Mouse (Mus musculus) midbrain, embryonic 13.5 days (tissue): Measurements from ENCODE around the gene C1d. TPM values are rescaled to one million over a fixed set of nuclear protein-coding genes. Genes with fewer than 3 reads are reported as not detected.
A peak's percentile ranks its signal among the peaks of the same experiment; 100 is the strongest.
"Not testable (repeated sequence)": the region's sequence is repeated elsewhere in the genome, so short reads cannot be mapped to it uniquely, and the experiment has no call there.

Experiments used
- ATAC-seq: fragments of 200-750 bp; cut with Nextera tagmentation; 2 replicates; pipeline ENCODE4 v1.8.0; 2017; ENCODE audit warnings: mild to moderate bottlenecking, moderate TSS enrichment, moderate library complexity
- H3K27ac ChIP-seq: fragments of 300-500 bp; sonication (generic); 2 replicates; pipeline ENCODE4 v1.5.1; 2015; ENCODE audit warnings: inconsistent platforms, mild to moderate bottlenecking, moderate library complexity
- H3K27me3 ChIP-seq: fragments of 300-500 bp; sonication (generic); 2 replicates; pipeline ENCODE4 v1.6.1; 2015; ENCODE audit warnings: mild to moderate bottlenecking, inconsistent platforms
- H3K36me3 ChIP-seq: fragments of 300-500 bp; sonication (generic); 2 replicates; pipeline ENCODE4 v1.6.1; 2015; ENCODE audit warnings: mild to moderate bottlenecking, inconsistent platforms
- H3K4me1 ChIP-seq: fragments of 300-500 bp; sonication (generic); replicated peaks from 2 replicates; pipeline ENCODE4 v1.6.1; 2015; ENCODE audit warnings: inconsistent platforms
- H3K4me2 ChIP-seq: fragments of 300-500 bp; sonication (generic); replicated peaks from 2 replicates; pipeline ENCODE4 v1.6.1; 2015; ENCODE audit warnings: moderate library complexity, mild to moderate bottlenecking, inconsistent platforms
- H3K4me3 ChIP-seq: fragments of 300-500 bp; sonication (generic); replicated peaks from 2 replicates; pipeline ENCODE4 v1.5.1; 2015; ENCODE audit warnings: mild to moderate bottlenecking, inconsistent platforms
- H3K9ac ChIP-seq: fragments of 300-500 bp; sonication (generic); replicated peaks from 2 replicates; pipeline ENCODE4 v1.6.1; 2015; ENCODE audit warnings: mild to moderate bottlenecking, inconsistent platforms
- H3K9me3 ChIP-seq: fragments of 300-500 bp; sonication (generic); 2 replicates; pipeline ENCODE4 v1.6.1; 2016; ENCODE audit warnings: mild to moderate bottlenecking, inconsistent platforms
- WGBS: fragments of 180-500 bp; shearing (Covaris S2); methylation state at CpG from one replicate; pipeline ENCODE4 v1.1.7; 2015; 5-methylcytosine and 5-hydroxymethylcytosine counted together
- polyA plus RNA-seq: library from polyadenylated mRNA; unstranded; fragments of >200 nt; fragmentation: Nextera tagmentation; extraction: Ambion mirVana; gene quantifications from 2 replicates; pipeline ENCODE4 v1.2.1, GENCODE M21; 2015

The C1d gene
- polyA plus RNA-seq, result 135 and 142 TPM in 2 replicates

DNA sequence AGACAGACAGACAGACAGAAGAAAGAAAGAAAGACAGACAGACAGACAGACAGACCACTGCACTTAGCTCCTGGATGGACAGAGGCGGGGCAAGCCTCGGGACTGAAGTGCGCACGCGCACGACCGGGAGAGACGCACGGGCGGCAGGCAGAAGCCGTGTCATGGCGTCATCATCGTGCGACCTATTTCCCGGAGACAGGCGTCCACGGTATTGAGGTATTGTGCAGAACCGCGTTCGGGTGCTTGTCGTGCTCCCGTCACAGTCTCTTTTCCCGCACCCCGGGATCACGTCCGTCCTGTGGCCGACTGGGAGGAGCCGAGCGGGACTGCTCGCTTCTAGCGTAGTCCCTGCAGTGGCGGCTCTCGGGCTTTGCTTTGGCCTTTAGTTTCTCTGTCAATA is at the start of gene C1d:
Gene C1d, plus strand, starts transcription at position 137 of the 400 bp plus-strand sequence.
- peak within 1 kb of the TSS; percentile 78 for H3K4me2 ChIP-seq
- peak; percentile 93 for ATAC-seq

DNA sequence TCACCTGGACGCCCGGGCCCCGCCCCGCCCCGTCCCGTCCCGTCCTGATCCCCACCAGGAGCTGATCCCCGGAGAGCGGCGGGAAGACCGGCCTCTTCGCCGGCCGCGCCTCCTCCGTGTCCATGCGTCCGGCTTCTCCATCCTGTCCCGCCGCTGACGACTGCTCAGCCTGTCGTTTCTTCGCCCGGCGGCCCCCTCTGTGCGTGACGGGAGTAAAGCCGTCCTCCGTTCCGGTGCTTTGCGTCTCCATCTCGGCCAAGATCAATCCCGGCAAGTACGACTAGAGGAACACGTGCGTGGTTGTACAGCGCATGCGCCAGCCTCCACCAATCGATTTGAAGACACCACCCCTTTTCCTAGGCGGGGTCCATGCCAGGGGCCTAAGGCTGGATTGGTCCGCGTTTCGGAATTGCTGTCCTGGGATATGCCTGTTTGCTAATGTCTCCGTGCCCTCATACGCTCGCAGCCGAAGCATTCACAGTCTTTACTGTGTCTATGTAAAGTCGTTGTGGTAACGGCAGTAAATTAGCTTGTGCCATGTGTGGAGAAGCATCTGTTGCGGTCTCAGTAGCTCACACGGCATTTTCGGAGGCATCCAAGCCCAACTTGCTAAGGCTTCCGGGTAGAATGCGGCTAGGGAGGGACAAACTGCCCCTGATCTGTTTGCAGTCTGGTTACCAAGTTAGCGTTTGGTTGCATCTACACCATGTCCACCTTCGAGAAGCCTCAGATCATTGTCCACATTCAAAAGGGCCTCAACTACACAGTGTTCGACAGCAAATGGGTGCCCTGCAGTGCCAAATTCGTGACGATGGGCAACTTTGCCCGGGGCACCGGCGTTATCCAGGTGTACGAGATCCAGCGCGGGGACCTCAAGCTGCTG is 45.9 kb upstream of the C1d start, which contains the start of gene Pno1:
Gene Pno1, minus strand, starts transcription at position 311 of the 883 bp plus-strand sequence.
- Histone ChIP-seq H3K4me3 (peak within 1 kb of the TSS; percentile 94), H3K27ac (peak within 1 kb of the TSS; percentile 77), H3K9me3 (no peaks in the 10 kb centered on the region), H3K36me3 (peaks cover 20% of the 10 kb centered on the region), H3K9ac (peak within 1 kb of the TSS; percentile 86), H3K4me2 (peak within 1 kb of the TSS; percentile 74), H3K4me1 (peaks cover 24% of the 10 kb centered on the region), H3K27me3 (no peaks in the 10 kb centered on the region)
- WGBS, result 1% methylated on average over 62 of the region's 65 CpGs
- peak; percentile 99 for ATAC-seq

More for the DNA sequence above, at the start of gene C1d:
- H3K36me3 ChIP-seq, result no peaks in the 10 kb centered on the region
- H3K9ac ChIP-seq, result peak within 1 kb of the TSS; percentile 91
- peak within 1 kb of the TSS; percentile 91 for H3K27ac ChIP-seq
- no peaks in the 10 kb centered on the region for H3K9me3 ChIP-seq
- H3K4me3 ChIP-seq, result peak within 1 kb of the TSS; percentile 83
- H3K27me3 ChIP-seq, result no peaks in the 10 kb centered on the region
- WGBS, result 0% methylated on average over 33 of the region's 33 CpGs
- peaks cover 16% of the 10 kb centered on the region for H3K4me1 ChIP-seq

DNA sequence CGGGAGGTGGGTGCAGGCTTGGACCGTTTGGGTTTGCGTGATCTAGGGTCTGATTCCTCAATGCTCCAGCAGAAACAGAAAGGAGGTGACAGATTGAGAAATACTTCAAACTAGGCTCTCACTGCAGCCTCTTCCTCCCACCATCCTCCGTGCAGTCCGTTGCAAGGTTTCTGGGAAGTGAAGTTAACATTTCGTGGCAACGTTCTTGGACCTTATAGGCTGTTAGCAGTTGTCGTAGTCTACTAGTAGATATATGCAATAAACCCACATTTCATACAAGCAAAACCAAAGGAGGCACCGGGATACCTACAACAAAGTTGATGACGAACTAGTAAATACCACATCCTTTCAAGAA is 45.3 kb upstream of the C1d start:
- Histone ChIP-seq H3K4me3 (peak overlapping the region; percentile 94), H3K9me3 (no peaks in the 10 kb centered on the region), H3K36me3 (peaks cover 16% of the 10 kb centered on the region), H3K27me3 (no peaks in the 10 kb centered on the region), H3K9ac (peak overlapping the region; percentile 86), H3K4me1 (peaks cover 24% of the 10 kb centered on the region), H3K27ac (peak overlapping the region; percentile 77), H3K4me2 (peak overlapping the region; percentile 74)
- no peak for ATAC-seq
- WGBS, result 4% methylated on average over 10 of the region's 10 CpGs

DNA sequence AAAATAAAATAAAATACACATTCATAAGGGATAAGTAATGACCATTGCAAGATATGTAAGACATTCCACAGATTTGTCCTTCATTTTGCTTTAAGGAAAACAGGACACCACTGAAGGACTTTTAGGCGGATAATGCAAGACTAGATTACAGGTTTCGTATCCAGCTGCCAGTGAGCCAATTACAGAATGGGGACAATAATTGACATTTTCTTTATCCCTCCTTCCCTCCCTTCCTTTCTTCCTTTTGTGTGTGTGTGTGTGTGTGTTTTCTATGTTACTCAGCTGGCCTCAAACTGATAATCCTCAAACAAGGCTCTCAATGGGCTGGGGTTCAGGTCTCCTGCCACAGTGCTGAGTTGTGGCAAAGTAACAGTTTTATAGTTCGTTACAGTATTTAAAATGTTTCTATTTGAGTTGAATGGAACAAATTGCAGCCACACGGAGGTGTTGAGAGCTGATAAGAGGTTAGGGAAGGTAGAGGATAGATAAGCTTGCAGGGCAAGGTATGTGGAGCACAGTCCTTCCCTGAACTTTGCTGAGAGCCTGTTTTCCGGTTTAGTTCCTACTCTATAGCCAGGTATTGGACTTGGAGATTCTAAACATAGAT is 44.4 kb upstream of the C1d start:
- Histone ChIP-seq H3K9me3 (no peaks in the 10 kb centered on the region), H3K27me3 (no peaks in the 10 kb centered on the region), H3K9ac (no peak overlapping the region), H3K27ac (no peak overlapping the region), H3K36me3 (peaks cover 10% of the 10 kb centered on the region), H3K4me3 (0 out of 2 replicates have a peak overlapping the region, but pooled peaks have one; percentile 94), H3K4me2 (peak overlapping the region; percentile 74), H3K4me1 (peaks cover 24% of the 10 kb centered on the region)
- ATAC-seq, result no peak
- 80% methylated on average over 5 of the region's 5 CpGs for WGBS

DNA sequence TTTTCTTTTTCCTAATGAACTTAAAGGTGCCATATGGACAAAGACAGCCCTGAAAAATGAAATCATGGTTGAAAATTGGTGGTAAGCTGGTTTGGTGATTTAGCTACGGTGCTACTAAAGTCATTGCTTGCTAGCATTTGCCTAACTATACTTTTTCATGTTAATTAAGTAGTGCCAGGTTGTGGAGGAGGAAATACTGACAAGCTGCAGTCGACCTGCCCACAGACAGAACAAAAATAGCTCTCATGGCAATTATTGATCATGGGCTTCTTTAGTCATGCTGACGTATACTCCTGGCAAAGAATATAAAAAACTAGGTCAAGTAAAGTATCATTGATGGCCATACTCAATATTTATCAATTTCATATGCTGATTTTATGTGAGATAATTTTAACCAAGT is 41.9 kb upstream of the C1d start:
- no peak overlapping the region for H3K27ac ChIP-seq
- WGBS, result 92% methylated on average over 3 of the region's 3 CpGs
- ATAC-seq, result no peak

DNA sequence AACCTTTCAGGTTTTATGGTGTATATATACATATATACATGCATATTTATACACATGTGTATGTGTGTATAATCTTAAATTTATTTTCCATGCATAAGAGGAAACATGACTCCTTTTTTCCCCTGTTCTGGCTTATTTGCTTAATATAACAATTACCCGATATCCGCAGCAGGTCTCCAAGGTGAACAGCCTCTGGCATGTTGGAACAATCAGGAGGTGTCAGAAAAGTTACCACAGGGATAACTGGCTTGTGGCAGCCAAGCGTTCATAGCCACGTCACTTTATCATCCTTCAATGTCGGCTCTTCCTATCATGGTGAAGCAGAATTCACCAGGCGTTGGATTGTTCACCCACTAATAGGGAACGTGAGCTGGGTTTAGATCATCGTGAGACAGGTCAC is 36.3 kb upstream of the C1d start:
- Histone ChIP-seq H3K27ac (no peak overlapping the region), H3K9me3 (no peaks in the 10 kb centered on the region)
- WGBS, result 94% methylated on average over 8 of the region's 8 CpGs

More for the DNA sequence above, 41.9 kb upstream of the C1d start:
- H3K27me3 ChIP-seq, result no peaks in the 10 kb centered on the region
- H3K36me3 ChIP-seq, result peaks cover 1% of the 10 kb centered on the region; the same call in 1 of the 2 replicates
- no peaks in the 10 kb centered on the region for H3K9me3 ChIP-seq
- peaks cover 20% of the 10 kb centered on the region for H3K4me1 ChIP-seq
- no peak overlapping the region for H3K4me2 ChIP-seq
- no peak overlapping the region for H3K4me3 ChIP-seq
- no peak overlapping the region for H3K9ac ChIP-seq

DNA sequence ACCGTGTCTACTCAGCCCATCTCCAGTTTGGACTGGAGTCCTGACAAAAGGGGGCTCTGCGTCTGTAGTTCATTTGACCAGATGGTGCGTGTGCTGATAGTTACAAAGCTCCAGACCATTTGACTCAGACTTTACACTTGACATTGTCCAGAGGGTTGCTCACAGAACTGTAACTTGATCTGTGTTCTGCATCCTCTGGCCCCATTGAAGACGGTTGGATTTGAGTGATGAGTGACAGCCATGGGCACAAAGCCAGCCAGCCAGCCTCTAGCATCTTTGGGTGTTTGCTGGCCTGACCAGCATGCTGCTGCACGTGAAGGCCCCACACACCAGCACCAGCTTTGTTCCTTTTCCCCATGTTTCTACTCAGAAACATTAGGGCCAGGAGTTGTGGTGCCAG is 24.6 kb upstream of the C1d start:
- Histone ChIP-seq H3K4me3 (no peak overlapping the region), H3K9me3 (no peaks in the 10 kb centered on the region), H3K4me2 (no peak overlapping the region), H3K27ac (no peak overlapping the region), H3K9ac (no peak overlapping the region), H3K4me1 (no peaks in the 10 kb centered on the region), H3K27me3 (no peaks in the 10 kb centered on the region), H3K36me3 (peaks cover 46% of the 10 kb centered on the region)
- WGBS, result 91% methylated on average over 5 of the region's 5 CpGs
- ATAC-seq, result no peak

More for the DNA sequence above, 36.3 kb upstream of the C1d start:
- no peak for ATAC-seq
- Histone ChIP-seq H3K4me3 (no peak overlapping the region), H3K4me2 (no peak overlapping the region), H3K4me1 (no peaks in the 10 kb centered on the region), H3K9ac (no peak overlapping the region), H3K27me3 (no peaks in the 10 kb centered on the region), H3K36me3 (peaks cover 36% of the 10 kb centered on the region)

DNA sequence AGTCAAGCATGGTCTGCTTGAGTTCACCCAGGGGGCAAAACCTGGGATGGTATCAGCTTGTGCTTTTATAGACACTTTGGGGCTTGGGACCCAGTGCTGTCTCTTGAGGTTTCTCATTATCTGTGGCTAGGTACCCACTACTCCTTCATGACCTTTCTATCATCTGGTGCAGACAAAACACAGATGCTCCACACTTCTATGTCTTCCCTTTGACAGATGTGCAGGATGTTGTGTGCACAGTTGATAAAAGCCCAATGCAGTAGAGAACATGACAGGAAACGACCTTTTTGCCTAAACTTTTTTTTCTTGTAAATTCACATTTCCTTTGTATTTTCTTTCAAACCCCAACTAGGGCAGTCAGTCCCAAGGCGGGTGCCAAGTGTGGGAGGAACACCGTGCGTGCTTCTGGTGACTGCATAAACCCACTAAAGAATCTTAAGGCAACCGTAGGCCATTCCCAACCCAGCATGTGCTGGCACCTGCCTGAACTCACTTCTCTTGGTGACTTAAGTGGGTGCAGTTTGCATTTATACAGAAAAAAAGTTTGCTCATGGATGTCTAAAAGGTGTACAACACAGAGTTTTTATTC is 20.8 kb upstream of the C1d start:
- Histone ChIP-seq H3K9ac (no peak overlapping the region), H3K27me3 (no peaks in the 10 kb centered on the region), H3K27ac (no peak overlapping the region), H3K4me3 (no peak overlapping the region), H3K36me3 (peaks cover 22% of the 10 kb centered on the region), H3K4me1 (no peaks in the 10 kb centered on the region), H3K4me2 (no peak overlapping the region), H3K9me3 (no peaks in the 10 kb centered on the region)
- WGBS, result 95% methylated on average over 5 of the region's 5 CpGs
- no peak for ATAC-seq

DNA sequence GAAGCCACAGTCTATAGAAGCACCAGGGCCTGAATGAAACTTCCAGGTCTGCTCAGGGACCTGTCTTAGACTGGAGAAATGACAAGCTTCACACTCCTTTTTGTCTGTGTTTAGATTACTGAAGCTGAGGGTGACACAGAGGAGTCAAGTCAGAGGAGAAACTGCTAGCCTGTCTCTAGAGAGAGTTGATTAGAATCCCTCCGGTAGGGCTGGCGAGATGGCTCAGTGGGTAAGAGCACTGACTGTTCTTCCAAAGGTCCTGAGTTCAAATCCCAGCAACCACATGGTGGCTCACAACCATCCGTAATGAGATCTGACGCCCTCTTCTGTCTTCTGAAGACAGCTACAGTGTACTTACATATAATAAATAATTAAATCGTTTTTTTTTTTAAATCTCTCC is 18.8 kb upstream of the C1d start:
- H3K9ac ChIP-seq, H3K27me3 ChIP-seq, H3K4me1 ChIP-seq, H3K36me3 ChIP-seq, H3K9me3 ChIP-seq, H3K27ac ChIP-seq, H3K4me2 ChIP-seq, H3K4me3 ChIP-seq, ATAC-seq: not testable (repeated sequence)
- 89% methylated on average over 5 of the region's 5 CpGs for WGBS

DNA sequence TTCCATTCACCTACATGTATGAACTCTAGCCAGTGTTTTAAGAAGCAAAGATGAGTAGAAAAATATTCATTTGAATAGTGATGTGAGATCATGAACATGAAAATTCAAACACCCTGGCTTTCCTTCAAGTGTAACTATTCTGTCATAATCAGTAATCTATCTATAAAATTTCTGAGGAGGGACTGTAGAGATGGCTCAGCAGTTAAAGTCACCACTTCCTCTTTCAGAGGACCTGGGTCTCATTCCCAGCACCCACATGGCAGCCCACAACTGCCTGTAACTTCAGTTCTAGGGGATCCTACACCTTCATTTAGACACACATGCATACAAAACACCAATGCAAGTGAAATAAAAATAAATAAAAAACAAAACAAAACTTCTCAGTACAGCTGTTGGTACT is 8.7 kb upstream of the C1d start:
- Histone ChIP-seq H3K27me3 (no peaks in the 10 kb centered on the region), H3K9me3 (no peaks in the 10 kb centered on the region), H3K4me3 (no peak overlapping the region), H3K27ac (no peak overlapping the region), H3K36me3 (no peaks in the 10 kb centered on the region), H3K9ac (no peak overlapping the region), H3K4me2 (no peak overlapping the region), H3K4me1 (no peaks in the 10 kb centered on the region)
- no peak for ATAC-seq

DNA sequence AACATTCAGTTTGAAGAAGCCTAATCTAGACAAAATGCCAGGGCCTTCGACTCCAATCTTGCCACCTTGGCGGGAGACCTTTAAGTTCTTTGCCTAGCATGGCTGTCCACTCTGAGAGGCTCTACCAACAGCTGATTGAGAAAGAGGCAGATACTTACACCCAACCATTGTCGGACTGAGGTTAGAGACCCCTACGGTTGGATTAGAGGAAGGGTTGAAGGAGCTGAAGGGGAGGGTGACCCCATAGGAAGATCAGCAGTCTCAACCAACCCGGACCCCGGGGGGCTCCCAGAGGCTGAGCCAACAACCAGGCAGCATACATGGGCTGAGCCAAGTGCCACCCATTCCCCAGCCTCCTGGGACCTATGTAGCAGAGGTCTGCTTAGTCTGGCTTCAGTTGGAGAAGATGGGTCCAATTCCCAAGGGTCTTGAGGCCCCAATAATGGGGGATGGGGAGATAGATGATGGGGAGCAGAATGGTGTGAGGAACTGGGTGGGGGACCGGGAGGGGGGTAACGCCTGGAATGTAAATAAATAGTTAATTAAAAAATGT is 490 bp upstream of the C1d start:
- Histone ChIP-seq H3K27me3 (no peaks in the 10 kb centered on the region), H3K4me3 (peak overlapping the region; percentile 83), H3K4me1 (peaks cover 16% of the 10 kb centered on the region), H3K36me3 (no peaks in the 10 kb centered on the region), H3K9me3 (no peaks in the 10 kb centered on the region), H3K9ac (peak overlapping the region; percentile 91), H3K27ac (no peak overlapping the region), H3K4me2 (peak overlapping the region; percentile 78)
- WGBS, result 60% methylated on average over 8 of the region's 8 CpGs
- peak; percentile 88 for ATAC-seq

DNA sequence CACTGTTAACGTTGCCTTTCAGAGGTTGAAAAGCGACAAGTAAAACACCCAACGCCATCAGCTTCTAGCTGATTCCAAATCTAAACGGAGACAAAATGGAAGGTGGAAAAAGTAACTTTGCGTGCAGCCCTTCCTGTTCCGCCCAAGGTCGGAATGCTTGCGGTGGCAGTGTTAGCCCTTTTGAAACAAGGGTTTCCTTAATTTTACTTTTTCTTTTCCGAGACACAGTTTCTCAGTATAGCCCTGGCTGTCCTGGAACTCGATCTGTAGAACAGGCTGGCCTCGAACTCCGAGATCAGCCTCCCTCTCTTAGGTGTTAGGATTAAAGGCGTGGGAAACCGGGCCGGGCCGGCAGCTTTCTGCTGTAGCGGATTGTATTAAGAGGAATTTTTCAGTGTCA is 482 bp downstream of the C1d start:
- peak overlapping the region; percentile 91 for H3K9ac ChIP-seq
- H3K4me2 ChIP-seq, result peak overlapping the region; percentile 78
- H3K27ac ChIP-seq, result peak overlapping the region; percentile 91
- peaks cover 16% of the 10 kb centered on the region for H3K4me1 ChIP-seq
- under 1% methylated on average over 17 of the region's 17 CpGs for WGBS
- no peaks in the 10 kb centered on the region for H3K9me3 ChIP-seq
- peak; percentile 49 for ATAC-seq
- H3K4me3 ChIP-seq, result peak overlapping the region; percentile 83
- H3K27me3 ChIP-seq, result no peaks in the 10 kb centered on the region
- H3K36me3 ChIP-seq, result no peaks in the 10 kb centered on the region
